Mouse (Mus musculus) heart, embryonic 15.5 days (tissue): ENCODE results near the gene Rrnad1. TPM values are rescaled to one million over a fixed set of nuclear protein-coding genes. Genes with fewer than 3 reads are reported as not detected.
A peak's percentile ranks its signal among the peaks of the same experiment; 100 is the strongest.

Experiments used
- ATAC-seq: fragments of 200-750 bp; cut with Nextera tagmentation; replicated peaks from 2 replicates; pipeline ENCODE4 v1.8.0; 2017; ENCODE audit warnings: low read depth, moderate TSS enrichment; ENCODE audit not compliant: insufficient number of reproducible peaks, insufficient read depth, low FRiP score
- H3K27ac ChIP-seq: fragments of 300-500 bp; sonication (generic); 2 replicates; pipeline ENCODE4 v1.5.1; 2015; ENCODE audit warnings: mild to moderate bottlenecking, inconsistent platforms
- H3K27me3 ChIP-seq: fragments of 300-500 bp; sonication (generic); 2 replicates; pipeline ENCODE4 v1.6.1; 2015; ENCODE audit warnings: inconsistent platforms
- H3K36me3 ChIP-seq: fragments of 300-500 bp; sonication (generic); 2 replicates; pipeline ENCODE4 v1.6.1; 2015; ENCODE audit warnings: mild to moderate bottlenecking, inconsistent platforms
- H3K4me1 ChIP-seq: fragments of 300-500 bp; sonication (generic); replicated peaks from 2 replicates; pipeline ENCODE4 v1.6.1; 2015; ENCODE audit warnings: inconsistent platforms
- H3K4me2 ChIP-seq: fragments of 300-500 bp; sonication (generic); 2 replicates; pipeline ENCODE4 v1.6.1; 2015; ENCODE audit warnings: inconsistent platforms, mild to moderate bottlenecking, moderate library complexity
- H3K4me3 ChIP-seq: fragments of 300-500 bp; sonication (generic); 2 replicates; pipeline ENCODE4 v1.5.1; 2015; ENCODE audit warnings: mild to moderate bottlenecking, inconsistent platforms
- H3K9ac ChIP-seq: fragments of 300-500 bp; sonication (generic); 2 replicates; pipeline ENCODE4 v1.6.1; 2015; ENCODE audit warnings: mild to moderate bottlenecking, inconsistent platforms
- H3K9me3 ChIP-seq: fragments of 300-500 bp; sonication (generic); replicated peaks from 2 replicates; pipeline ENCODE4 v1.6.1; 2016; ENCODE audit warnings: inconsistent platforms
- WGBS: fragments of 180-500 bp; shearing (Covaris S2); methylation state at CpG from one replicate; pipeline ENCODE4 v1.1.7; 2015; ENCODE audit warnings: mixed read lengths; 5-methylcytosine and 5-hydroxymethylcytosine counted together
- polyA plus RNA-seq: library from polyadenylated mRNA; unstranded; fragments of >200 nt; fragmentation: Nextera tagmentation; extraction: Ambion mirVana; gene quantifications from 2 replicates; pipeline ENCODE4 v1.2.1, GENCODE M21; 2015

The Rrnad1 gene
- polyA plus RNA-seq, 1 experiment from 2014 or later = 12.2 TPM

GRCm38 (mm10) chr3:87970184-87970938 is 39.8 kb upstream of the Rrnad1 start:
- H3K4me1 ChIP-seq = peaks cover 44% of the 10 kb centered on the region
- H3K4me2 ChIP-seq = peak overlapping the region; percentile 89
- peaks cover 18% of the 10 kb centered on the region for H3K27me3 ChIP-seq
- peak overlapping the region; percentile 60 for H3K4me3 ChIP-seq
- under 1% methylated on average over 21 of the region's 21 CpGs for WGBS
- H3K9me3 ChIP-seq = no peaks in the 10 kb centered on the region
- ATAC-seq = no peak
- H3K27ac ChIP-seq = peak overlapping the region; percentile 57
- H3K36me3 ChIP-seq = no peaks in the 10 kb centered on the region
- peak overlapping the region; percentile 63; the same call in 1 of the 2 replicates for H3K9ac ChIP-seq

- peak overlapping the region; percentile 54 for H3K9ac ChIP-seq
- peak overlapping the region; percentile 82 for H3K27ac ChIP-seq
- peak overlapping the region; percentile 82 for H3K4me2 ChIP-seq
- peak; percentile 97 for ATAC-seq
- H3K4me1 ChIP-seq = peaks cover 23% of the 10 kb centered on the region
- H3K36me3 ChIP-seq = no peaks in the 10 kb centered on the region
- H3K4me3 ChIP-seq = peak overlapping the region; percentile 49
- H3K27me3 ChIP-seq = peaks cover 8% of the 10 kb centered on the region; the same call in 1 of the 2 replicates
- no peaks in the 10 kb centered on the region for H3K9me3 ChIP-seq
- WGBS = 1% methylated on average over 27 of the region's 27 CpGs
Observed at GRCm38 (mm10) chr3:87960586-87961191, 30.2 kb upstream of the Rrnad1 start.

GRCm38 (mm10) chr3:87960191-87960585 is 29.7 kb upstream of the Rrnad1 start:
- Histone ChIP-seq H3K9ac (peak overlapping the region; percentile 54), H3K4me2 (peak overlapping the region; percentile 82), H3K27ac (peak overlapping the region; percentile 82), H3K36me3 (no peaks in the 10 kb centered on the region), H3K4me3 (peak overlapping the region; percentile 49), H3K4me1 (peaks cover 23% of the 10 kb centered on the region), H3K9me3 (no peaks in the 10 kb centered on the region), H3K27me3 (peaks cover 8% of the 10 kb centered on the region; the same call in 1 of the 2 replicates)
- WGBS = 12% methylated on average over 10 of the region's 10 CpGs
- no peak for ATAC-seq

- no peak overlapping the region for H3K4me3 ChIP-seq
- H3K27me3 ChIP-seq = peaks cover 5% of the 10 kb centered on the region; the same call in 1 of the 2 replicates
- no peaks in the 10 kb centered on the region for H3K9me3 ChIP-seq
- no peak overlapping the region for H3K9ac ChIP-seq
- H3K27ac ChIP-seq = no peak overlapping the region
- no peaks in the 10 kb centered on the region for H3K36me3 ChIP-seq
- no peak for ATAC-seq
- H3K4me2 ChIP-seq = no peak overlapping the region
- WGBS = 66% methylated on average over 7 of the region's 7 CpGs
- peaks cover 23% of the 10 kb centered on the region for H3K4me1 ChIP-seq
Observed at GRCm38 (mm10) chr3:87959371-87959770, 28.9 kb upstream of the Rrnad1 start.

GRCm38 (mm10) chr3:87958967-87959366 is 28.4 kb upstream of the Rrnad1 start:
- Histone ChIP-seq H3K4me2 (no peak overlapping the region), H3K4me3 (no peak overlapping the region), H3K27me3 (peaks cover 5% of the 10 kb centered on the region; the same call in 1 of the 2 replicates), H3K27ac (no peak overlapping the region), H3K4me1 (peaks cover 23% of the 10 kb centered on the region), H3K9ac (no peak overlapping the region), H3K9me3 (no peaks in the 10 kb centered on the region), H3K36me3 (no peaks in the 10 kb centered on the region)
- ATAC-seq = no peak
- WGBS = 75% methylated on average over 1 of the region's 1 CpGs

- Histone ChIP-seq H3K4me2 (no peak overlapping the region), H3K4me1 (peaks cover 23% of the 10 kb centered on the region), H3K9me3 (no peaks in the 10 kb centered on the region), H3K27ac (no peak overlapping the region), H3K36me3 (no peaks in the 10 kb centered on the region), H3K9ac (no peak overlapping the region), H3K4me3 (no peak overlapping the region), H3K27me3 (peaks cover 5% of the 10 kb centered on the region; the same call in 1 of the 2 replicates)
- WGBS = 26% methylated on average over 4 of the region's 4 CpGs
- no peak for ATAC-seq
Observed at GRCm38 (mm10) chr3:87958476-87958875, 28.0 kb upstream of the Rrnad1 start.

- Histone ChIP-seq H3K9ac (no peak overlapping the region), H3K4me1 (peaks cover 23% of the 10 kb centered on the region), H3K9me3 (no peaks in the 10 kb centered on the region), H3K4me2 (no peak overlapping the region), H3K36me3 (no peaks in the 10 kb centered on the region), H3K27ac (no peak overlapping the region), H3K4me3 (no peak overlapping the region), H3K27me3 (peaks cover 8% of the 10 kb centered on the region; the same call in 1 of the 2 replicates)
- WGBS = 26% methylated on average over 1 of the region's 1 CpGs
- no peak for ATAC-seq
Observed at GRCm38 (mm10) chr3:87958056-87958455, 27.5 kb upstream of the Rrnad1 start.

GRCm38 (mm10) chr3:87952440-87952839 is 21.9 kb upstream of the Rrnad1 start:
- H3K4me1 ChIP-seq = peaks cover 35% of the 10 kb centered on the region
- peak overlapping the region; percentile 41 for H3K9ac ChIP-seq
- H3K36me3 ChIP-seq = no peaks in the 10 kb centered on the region
- peaks cover 56% of the 10 kb centered on the region for H3K27me3 ChIP-seq
- H3K4me2 ChIP-seq = peak overlapping the region; percentile 67
- H3K4me3 ChIP-seq = peak overlapping the region; percentile 45
- no peak overlapping the region for H3K27ac ChIP-seq
- H3K9me3 ChIP-seq = no peaks in the 10 kb centered on the region
- WGBS = 3% methylated on average over 5 of the region's 5 CpGs
- peak; percentile 71 for ATAC-seq

GRCm38 (mm10) chr3:87951946-87952345 is 21.4 kb upstream of the Rrnad1 start:
- H3K36me3 ChIP-seq = no peaks in the 10 kb centered on the region
- H3K4me1 ChIP-seq = peaks cover 40% of the 10 kb centered on the region
- H3K4me2 ChIP-seq = peak overlapping the region; percentile 67
- H3K9ac ChIP-seq = peak overlapping the region; percentile 41
- WGBS = 9% methylated on average over 12 of the region's 12 CpGs
- H3K9me3 ChIP-seq = no peaks in the 10 kb centered on the region
- H3K4me3 ChIP-seq = peak overlapping the region; percentile 45
- no peak overlapping the region for H3K27ac ChIP-seq
- no peak for ATAC-seq
- H3K27me3 ChIP-seq = peaks cover 61% of the 10 kb centered on the region

GRCm38 (mm10) chr3:87949955-87950515 is 19.5 kb upstream of the Rrnad1 start:
- Histone ChIP-seq H3K9me3 (no peaks in the 10 kb centered on the region), H3K36me3 (no peaks in the 10 kb centered on the region), H3K4me1 (peaks cover 45% of the 10 kb centered on the region), H3K9ac (no peak overlapping the region), H3K4me3 (0 out of 2 replicates have a peak overlapping the region, but pooled peaks have one; percentile 7), H3K27ac (no peak overlapping the region), H3K27me3 (peaks cover 80% of the 10 kb centered on the region), H3K4me2 (no peak overlapping the region; the same call in 1 of the 2 replicates)
- ATAC-seq = no peak
- 25% methylated on average over 13 of the region's 13 CpGs for WGBS

- WGBS = 20% methylated on average over 16 of the region's 16 CpGs
- peaks cover 80% of the 10 kb centered on the region for H3K27me3 ChIP-seq
- no peak overlapping the region for H3K27ac ChIP-seq
- ATAC-seq = no peak
- H3K9me3 ChIP-seq = no peaks in the 10 kb centered on the region
- H3K4me1 ChIP-seq = peaks cover 50% of the 10 kb centered on the region
- H3K36me3 ChIP-seq = no peaks in the 10 kb centered on the region
- H3K4me2 ChIP-seq = no peak overlapping the region; the same call in 1 of the 2 replicates
- H3K4me3 ChIP-seq = peak overlapping the region; percentile 39; the same call in 1 of the 2 replicates
- H3K9ac ChIP-seq = no peak overlapping the region
Observed at GRCm38 (mm10) chr3:87949266-87949954, 18.9 kb upstream of the Rrnad1 start.
